Mouse (Mus musculus) erythroblast, embryonic 14.5 days (primary cell): ENCODE measurements around the gene Gins3.

Experiments used
- GATA1 ChIP-seq: IDR thresholded peaks from 2 replicates; pipeline ENCODE4 v1.6.1; 2012; ENCODE audit warnings: low read length, inconsistent platforms, mixed read lengths
- TAL1 ChIP-seq: IDR thresholded peaks from 3 replicates; pipeline ENCODE4 v1.6.1; 2012; ENCODE audit warnings: low read length, inconsistent platforms, mixed read lengths

- TF ChIP-seq GATA1 (no peak), TAL1 (no peak)
These were observed 13.2 kb upstream of the Gins3 start for GRCm38 (mm10) chr8:95620046-95620445.
